Mouse (Mus musculus) hindbrain, postnatal 0 days (tissue): ENCODE measurements around the gene Cbr2. TPM values are rescaled to one million over a fixed set of nuclear protein-coding genes. Genes with fewer than 3 reads are reported as not detected.

Source experiments
- ATAC-seq: fragments of 200-750 bp; cut with Nextera tagmentation; 2 replicates; pipeline ENCODE4 v1.8.0; 2017; ENCODE audit warnings: mild to moderate bottlenecking, moderate TSS enrichment, moderate library complexity
- DNase-seq: peaks from one replicate; pipeline ENCODE4 v3.0.0-alpha.2; 2015; ENCODE audit warnings: low spot score
- H3K27ac ChIP-seq: fragments of 300-500 bp; sonication (generic); 2 replicates; pipeline ENCODE4 v1.5.1; 2014; ENCODE audit warnings: mild to moderate bottlenecking
- H3K27me3 ChIP-seq: fragments of 300-500 bp; sonication (generic); 2 replicates; pipeline ENCODE4 v1.6.1; 2014; ENCODE audit warnings: low read length, mixed read lengths; ENCODE audit not compliant: insufficient read depth
- H3K36me3 ChIP-seq: fragments of 300-500 bp; sonication (generic); 2 replicates; pipeline ENCODE4 v1.6.1; 2014; ENCODE audit warnings: low read length, mixed read lengths; ENCODE audit not compliant: insufficient read depth
- H3K4me1 ChIP-seq: fragments of 300-500 bp; sonication (generic); 2 replicates; pipeline ENCODE4 v1.6.1; 2014; ENCODE audit warnings: antibody characterized with exemption, low read length, mixed read lengths; ENCODE audit not compliant: insufficient read depth
- H3K4me2 ChIP-seq: fragments of 300-500 bp; sonication (generic); 2 replicates; pipeline ENCODE4 v1.6.1; 2014; ENCODE audit warnings: low read depth, mild to moderate bottlenecking, low read length, moderate library complexity, mixed read lengths
- H3K4me3 ChIP-seq: fragments of 300-500 bp; sonication (generic); 2 replicates; pipeline ENCODE4 v1.5.1; 2014; ENCODE audit warnings: low read length
- H3K9ac ChIP-seq: fragments of 300-500 bp; sonication (generic); replicated peaks from 2 replicates; pipeline ENCODE4 v1.6.1; 2014; ENCODE audit warnings: mild to moderate bottlenecking, low read length, moderate library complexity, mixed read lengths
- H3K9me3 ChIP-seq: fragments of 300-500 bp; sonication (generic); 2 replicates; pipeline ENCODE4 v1.6.1; 2016; ENCODE audit warnings: low read length, mixed read lengths
- CTCF ChIP-seq: IDR thresholded peaks from 2 replicates; pipeline ENCODE4 v1.5.1; 2016; ENCODE audit warnings: antibody characterized with exemption, control low read depth, low read depth
- WGBS: fragments of 180-500 bp; shearing (Covaris S2); extraction: QIAGEN DNeasy Blood & Tissue Kit; methylation state at CpG from one replicate; pipeline ENCODE4 v1.1.7; 2014; 5-methylcytosine and 5-hydroxymethylcytosine counted together
- polyA plus RNA-seq: library from polyadenylated mRNA; unstranded; fragments of >200 nt; fragmentation: Nextera tagmentation; extraction: Ambion mirVana; gene quantifications from 2 replicates; pipeline ENCODE4 v1.2.1, GENCODE M21; 2015
- total RNA-seq: library from RNA; depleted of rRNA; stranded (reverse); fragments of >200 nt; gene quantifications from 2 replicates; pipeline ENCODE4 v1.2.3, GENCODE M21; 2014

Gene Cbr2
- total and polyA plus RNA-seq, 2 experiments from 2014 or later = 4.0 to 6.1 TPM

GRCm38 (mm10) chr11:120706120-120706519 lies 25.8 kb downstream of the Cbr2 start:
- H3K4me1 ChIP-seq = 0 out of 2 replicates have a peak, but pooled peaks cover 8% of the 10 kb centered on the region
- no peak overlapping the region for H3K9ac ChIP-seq
- TF ChIP-seq CTCF = no peak
- 68% methylated on average over 5 of the region's 5 CpGs for WGBS
- no peak for ATAC-seq
- no peaks in the 10 kb centered on the region for H3K9me3 ChIP-seq
- H3K27me3 ChIP-seq = no peaks in the 10 kb centered on the region
- no peak overlapping the region for H3K27ac ChIP-seq
- H3K4me2 ChIP-seq = no peak overlapping the region
- no peak overlapping the region for H3K4me3 ChIP-seq
- DNase-seq = no peak
- H3K36me3 ChIP-seq = peaks cover 16% of the 10 kb centered on the region

GRCm38 (mm10) chr11:120704486-120705325 lies 27.2 kb downstream of the Cbr2 start:
- no peak for TF ChIP-seq CTCF
- ATAC-seq = no peak
- H3K4me1 ChIP-seq = 0 out of 2 replicates have a peak, but pooled peaks cover 8% of the 10 kb centered on the region
- H3K27ac ChIP-seq = no peak overlapping the region
- H3K27me3 ChIP-seq = no peaks in the 10 kb centered on the region
- H3K9ac ChIP-seq = no peak overlapping the region
- no peak overlapping the region for H3K4me3 ChIP-seq
- DNase-seq = no peak
- no peaks in the 10 kb centered on the region for H3K9me3 ChIP-seq
- 17% methylated on average over 8 of the region's 8 CpGs for WGBS
- H3K36me3 ChIP-seq = peaks cover 13% of the 10 kb centered on the region
- no peak overlapping the region for H3K4me2 ChIP-seq

GRCm38 (mm10) chr11:120703696-120704454 lies 28.0 kb downstream of the Cbr2 start:
- Histone ChIP-seq H3K4me1 (0 out of 2 replicates have a peak, but pooled peaks cover 8% of the 10 kb centered on the region), H3K4me2 (no peak overlapping the region), H3K9ac (no peak overlapping the region), H3K36me3 (peaks cover 13% of the 10 kb centered on the region), H3K27me3 (no peaks in the 10 kb centered on the region), H3K9me3 (no peaks in the 10 kb centered on the region), H3K27ac (no peak overlapping the region), H3K4me3 (no peak overlapping the region)
- ATAC-seq = no peak
- WGBS = 32% methylated on average over 15 of the region's 15 CpGs
- no peak for TF ChIP-seq CTCF
- no peak for DNase-seq

GRCm38 (mm10) chr11:120697741-120698140 lies 34.2 kb downstream of the Cbr2 start:
- peaks cover 13% of the 10 kb centered on the region for H3K36me3 ChIP-seq
- no peak overlapping the region for H3K4me2 ChIP-seq
- no peaks in the 10 kb centered on the region for H3K9me3 ChIP-seq
- no peak overlapping the region for H3K4me3 ChIP-seq
- H3K27me3 ChIP-seq = no peaks in the 10 kb centered on the region
- TF ChIP-seq CTCF = no peak
- 71% methylated on average over 10 of the region's 10 CpGs for WGBS
- H3K9ac ChIP-seq = no peak overlapping the region
- H3K4me1 ChIP-seq = no peaks in the 10 kb centered on the region
- no peak for ATAC-seq
- no peak overlapping the region for H3K27ac ChIP-seq
- no peak for DNase-seq

- Histone ChIP-seq H3K27me3 (no peaks in the 10 kb centered on the region), H3K36me3 (peaks cover 9% of the 10 kb centered on the region), H3K9me3 (no peaks in the 10 kb centered on the region), H3K27ac (no peak overlapping the region), H3K4me2 (no peak overlapping the region), H3K4me3 (no peak overlapping the region), H3K9ac (no peak overlapping the region), H3K4me1 (no peaks in the 10 kb centered on the region)
- ATAC-seq (no peak), DNase-seq (no peak)
- TF ChIP-seq CTCF = peak; percentile 47
- 91% methylated on average over 6 of the region's 6 CpGs for WGBS
Measured at GRCm38 (mm10) chr11:120696568-120696967, 35.3 kb downstream of the Cbr2 start.

- no peaks in the 10 kb centered on the region for H3K9me3 ChIP-seq
- TF ChIP-seq CTCF = no peak
- no peak for DNase-seq
- H3K4me1 ChIP-seq = no peaks in the 10 kb centered on the region
- no peak overlapping the region for H3K9ac ChIP-seq
- H3K4me2 ChIP-seq = no peak overlapping the region
- WGBS = 50% methylated on average over 12 of the region's 12 CpGs
- H3K27ac ChIP-seq = no peak overlapping the region
- H3K27me3 ChIP-seq = no peaks in the 10 kb centered on the region
- H3K36me3 ChIP-seq = peaks cover under 1% of the 10 kb centered on the region; the same call in 1 of the 2 replicates
- 0 out of 2 replicates have a peak, but pooled peaks have one; percentile 25 for ATAC-seq
- no peak overlapping the region for H3K4me3 ChIP-seq
Measured at GRCm38 (mm10) chr11:120695641-120696040, 36.3 kb downstream of the Cbr2 start.
